Mouse (Mus musculus) MEL (cell line): ENCODE results near the gene Ptger1.

Source experiments
- GATA1 ChIP-seq: IDR thresholded peaks from 2 replicates; pipeline ENCODE4 v1.6.1; 2011; ENCODE audit warnings: low read depth, low read length, improper control_type of control experiment
- MAFK ChIP-seq: IDR thresholded peaks from 2 replicates; pipeline ENCODE4 v1.6.1; 2011; ENCODE audit warnings: low read depth, mild to moderate bottlenecking, low read length, improper control_type of control experiment, borderline replicate concordance
- ZC3H11A ChIP-seq: IDR thresholded peaks from 2 replicates; pipeline ENCODE4 v1.6.1; 2012; ENCODE audit warnings: low read depth, mild to moderate bottlenecking, inconsistent platforms, low read length, improper control_type of control experiment

- TF ChIP-seq ZC3H11A (no peak), GATA1 (no peak), MAFK (no peak)
These were observed at the start of gene Ptger1 for GRCm38 (mm10) chr8:83665969-83666865.
